Mouse (Mus musculus): ENCODE results near the gene Xxylt1. TPM values are rescaled to one million over a fixed set of nuclear protein-coding genes. Genes with fewer than 3 reads are reported as not detected.

The Xxylt1 gene
- total and polyA plus RNA-seq, 2 experiments from 2014 or later, result 21.0 to 32.8 TPM

DNA sequence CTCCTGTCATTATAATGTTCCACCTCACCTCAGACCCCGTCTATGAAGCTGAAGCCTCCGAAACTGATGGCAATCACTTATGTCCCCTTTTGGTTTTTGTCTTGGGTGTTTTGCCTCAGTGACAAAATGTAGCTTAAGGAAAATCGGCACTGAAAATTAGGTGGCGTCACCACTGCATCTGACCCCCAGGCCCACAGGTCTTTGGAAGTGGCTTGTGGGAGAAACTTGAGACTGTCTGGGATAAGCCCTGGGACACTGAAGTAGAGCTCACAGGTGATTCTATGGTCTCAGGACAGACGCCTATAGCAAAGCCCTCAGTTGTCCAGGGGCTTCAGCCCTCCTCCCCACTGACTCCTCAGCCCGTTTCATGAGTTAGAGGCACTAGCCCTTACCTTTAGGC is 9.5 kb downstream of the Xxylt1 start:
- H3K4me2 ChIP-seq (ENCODE audit: low read depth, low read length), result no peak overlapping the region
- DNase-seq (ENCODE audit: low spot score), result no peak

DNA sequence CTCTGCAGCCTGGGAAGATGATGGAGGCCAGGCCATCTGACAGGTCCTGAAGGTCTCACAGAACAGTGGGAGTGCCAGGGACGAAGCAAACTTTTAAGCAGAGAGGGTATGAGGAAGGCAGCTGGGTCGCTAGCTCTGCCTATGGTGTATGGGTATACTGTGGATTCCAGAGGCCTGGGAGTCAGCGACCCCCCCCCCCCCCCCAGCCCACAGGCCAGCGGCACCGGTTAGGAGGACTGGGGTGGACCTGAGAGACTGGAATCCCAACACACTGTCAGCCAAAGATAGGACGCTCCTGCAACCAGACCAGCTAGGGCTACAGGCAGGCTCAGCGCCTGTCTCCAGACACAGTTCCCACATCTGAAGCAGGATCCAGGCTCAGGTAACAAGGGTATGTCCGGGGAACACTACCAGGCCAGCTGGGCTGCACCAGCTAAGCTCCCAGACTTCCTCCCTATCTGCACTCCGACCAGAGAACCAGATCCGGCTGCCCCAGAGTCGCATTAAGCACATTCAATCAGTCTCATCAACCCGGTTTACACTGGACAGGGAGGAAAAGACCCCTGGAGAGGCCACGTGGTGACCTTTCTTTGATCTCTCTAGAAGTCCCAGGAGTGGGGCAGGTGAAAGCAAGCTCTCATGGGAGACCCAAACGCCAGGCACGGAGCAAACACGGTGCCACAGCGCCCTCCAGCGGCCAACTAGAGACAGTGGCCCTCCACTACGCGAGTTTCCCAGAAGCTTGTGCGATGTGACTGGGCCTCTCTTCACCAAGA is 10.7 kb downstream of the Xxylt1 start:
- Histone ChIP-seq H3K27ac (no peak overlapping the region), H3K27me3 (ENCODE audit: insufficient read depth, low read length) (no peaks in the 10 kb centered on the region), H3K4me3 (ENCODE audit: low read length) (no peak overlapping the region), H3K4me1 (ENCODE audit: insufficient read depth, low read length) (no peaks in the 10 kb centered on the region), H3K36me3 (ENCODE audit: insufficient read depth, low read length) (no peaks in the 10 kb centered on the region), H3K4me2 (ENCODE audit: low read depth, low read length) (peak overlapping the region; percentile 40), H3K9ac (replicated peaks; ENCODE audit: low read length) (no peak overlapping the region), H3K9me3 (ENCODE audit: low read length) (no peaks in the 10 kb centered on the region)
- ATAC-seq (peak; percentile 85), DNase-seq (ENCODE audit: low spot score) (peak; percentile 89)
- TF ChIP-seq CTCF (IDR thresholded peaks at IDR 0.05; ENCODE audit: low read depth), result peak; percentile 97
- WGBS, result 19% methylated on average over 21 of the region's 21 CpGs

More for the DNA sequence above, 9.5 kb downstream of the Xxylt1 start:
- Histone ChIP-seq H3K36me3 (ENCODE audit: insufficient read depth, low read length) (no peaks in the 10 kb centered on the region), H3K9me3 (ENCODE audit: low read length) (no peaks in the 10 kb centered on the region), H3K9ac (replicated peaks; ENCODE audit: low read length) (no peak overlapping the region), H3K4me3 (ENCODE audit: low read length) (no peak overlapping the region), H3K4me1 (ENCODE audit: insufficient read depth, low read length) (no peaks in the 10 kb centered on the region), H3K27ac (no peak overlapping the region), H3K27me3 (ENCODE audit: insufficient read depth, low read length) (no peaks in the 10 kb centered on the region)
- no peak for TF ChIP-seq CTCF (IDR thresholded peaks at IDR 0.05; ENCODE audit: low read depth)
- no peak for ATAC-seq
- WGBS, result 90% methylated on average over 6 of the region's 6 CpGs

DNA sequence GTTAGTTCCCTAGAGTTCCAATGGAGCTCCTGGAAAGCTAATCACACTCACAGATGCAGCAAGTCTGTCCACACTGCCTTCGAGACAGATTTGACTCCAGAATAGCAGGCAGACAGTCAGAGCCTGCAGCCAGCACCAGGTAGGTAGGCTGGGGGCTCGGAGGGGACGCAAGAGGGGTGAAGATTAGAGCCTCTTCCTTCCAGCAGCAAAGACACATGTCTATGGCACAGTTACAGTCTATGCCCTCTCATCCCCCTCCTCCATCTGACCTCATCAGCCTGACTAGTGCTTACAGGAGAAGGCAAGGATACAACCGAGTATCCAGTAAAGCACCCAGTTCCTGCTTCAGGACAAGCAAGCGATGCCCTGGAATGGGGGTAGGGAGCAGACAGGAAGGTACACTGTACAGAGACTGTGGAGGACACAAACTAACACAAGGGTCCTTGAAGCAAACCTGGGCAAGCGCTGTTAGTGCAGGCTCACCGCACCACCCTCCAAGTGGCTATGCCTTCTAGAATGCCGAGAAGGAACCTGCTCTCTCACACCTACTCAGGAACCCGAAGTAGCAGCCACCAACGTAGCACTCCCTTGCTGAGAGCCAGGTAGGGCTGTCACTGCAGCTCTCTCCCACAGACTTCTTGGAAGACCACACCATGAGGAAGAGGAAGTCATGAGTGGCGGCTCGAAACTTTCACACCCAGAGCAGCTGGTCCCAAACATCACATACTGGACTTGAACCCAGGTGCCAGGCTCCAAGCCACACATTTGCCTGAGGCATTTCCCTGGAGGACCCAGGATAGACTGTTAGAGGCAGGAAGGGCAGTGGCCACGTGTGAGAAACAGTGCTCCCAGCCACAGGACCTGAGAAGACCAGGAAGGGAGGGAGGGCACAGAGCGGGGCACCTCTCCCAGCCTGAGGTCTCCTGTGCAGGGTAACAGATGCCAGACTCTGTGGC is 11.7 kb downstream of the Xxylt1 start:
- Histone ChIP-seq H3K9me3 (ENCODE audit: low read length) (no peaks in the 10 kb centered on the region), H3K36me3 (ENCODE audit: insufficient read depth, low read length) (no peaks in the 10 kb centered on the region), H3K4me3 (ENCODE audit: low read length) (no peak overlapping the region), H3K4me2 (ENCODE audit: low read depth, low read length) (no peak overlapping the region), H3K9ac (replicated peaks; ENCODE audit: low read length) (no peak overlapping the region), H3K27me3 (ENCODE audit: insufficient read depth, low read length) (no peaks in the 10 kb centered on the region), H3K27ac (no peak overlapping the region), H3K4me1 (ENCODE audit: insufficient read depth, low read length) (no peaks in the 10 kb centered on the region)
- ATAC-seq (no peak), DNase-seq (ENCODE audit: low spot score) (no peak)
- WGBS, result 86% methylated on average over 14 of the region's 14 CpGs
- no peak for TF ChIP-seq CTCF (IDR thresholded peaks at IDR 0.05; ENCODE audit: low read depth)

DNA sequence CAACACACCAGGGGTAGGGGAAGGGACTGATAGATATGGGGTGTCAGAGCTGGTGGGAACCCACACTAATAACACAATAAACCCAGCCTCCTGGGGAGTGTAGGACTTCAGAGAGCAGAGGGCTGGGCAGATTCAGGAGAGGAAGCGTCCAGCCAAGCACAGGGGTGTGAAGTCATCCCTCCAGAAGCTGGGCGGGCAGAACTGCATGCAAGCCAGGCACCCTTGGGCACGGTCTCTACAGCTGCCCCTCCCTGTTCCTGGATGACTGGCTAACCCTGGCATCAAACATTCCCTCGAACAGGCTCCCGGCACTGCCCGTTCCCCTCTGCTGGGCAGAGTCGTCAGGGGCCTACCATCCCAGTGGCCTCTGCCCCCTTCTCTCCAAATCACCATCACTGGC is 13.0 kb downstream of the Xxylt1 start:
- ATAC-seq (no peak), DNase-seq (ENCODE audit: low spot score) (no peak)
- WGBS, result 82% methylated on average over 7 of the region's 7 CpGs
- TF ChIP-seq CTCF (IDR thresholded peaks at IDR 0.05; ENCODE audit: low read depth), result no peak
- Histone ChIP-seq H3K4me3 (ENCODE audit: low read length) (no peak overlapping the region), H3K4me1 (ENCODE audit: insufficient read depth, low read length) (no peaks in the 10 kb centered on the region), H3K4me2 (ENCODE audit: low read depth, low read length) (no peak overlapping the region), H3K9me3 (ENCODE audit: low read length) (no peaks in the 10 kb centered on the region), H3K36me3 (ENCODE audit: insufficient read depth, low read length) (no peaks in the 10 kb centered on the region), H3K27ac (no peak overlapping the region), H3K27me3 (ENCODE audit: insufficient read depth, low read length) (no peaks in the 10 kb centered on the region), H3K9ac (replicated peaks; ENCODE audit: low read length) (no peak overlapping the region)

DNA sequence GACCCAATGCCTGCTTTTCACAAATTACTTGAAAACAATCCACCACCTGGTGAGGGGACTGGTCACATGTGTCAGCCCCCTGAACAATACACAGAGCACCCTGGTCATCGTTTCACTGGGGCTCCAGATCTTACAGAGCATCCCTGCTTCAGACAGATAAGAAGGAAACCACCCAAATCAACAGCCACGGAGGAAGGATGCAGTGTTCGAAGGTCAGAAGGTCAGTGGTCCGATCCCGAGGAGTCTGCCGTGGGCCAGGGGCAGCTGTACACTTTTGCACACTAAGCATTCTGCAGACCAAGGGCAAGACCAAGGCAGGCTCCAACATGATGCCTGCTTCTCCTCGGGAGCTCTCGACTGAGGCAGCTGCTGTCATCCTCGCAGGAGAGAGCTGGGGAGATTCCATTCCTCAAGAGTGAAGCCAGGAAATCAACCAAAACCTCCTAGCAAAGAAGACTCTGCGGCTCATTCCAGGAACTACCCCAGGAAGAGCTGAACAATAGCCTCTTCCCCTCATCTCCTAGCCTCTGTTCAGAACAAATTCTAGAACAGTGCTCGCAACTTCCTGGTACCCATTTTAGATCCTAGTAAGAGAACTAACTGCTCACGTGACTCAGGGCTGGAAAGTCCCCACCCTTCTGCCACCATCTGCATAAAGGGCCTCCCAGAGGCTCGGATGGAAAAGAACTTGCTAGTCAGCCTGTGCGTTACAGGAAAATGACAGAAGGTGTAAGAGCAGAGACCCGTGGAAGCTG is 14.7 kb downstream of the Xxylt1 start:
- no peaks in the 10 kb centered on the region for H3K4me1 ChIP-seq (ENCODE audit: insufficient read depth, low read length)
- 59% methylated on average over 15 of the region's 15 CpGs for WGBS
- H3K27me3 ChIP-seq (ENCODE audit: insufficient read depth, low read length), result no peaks in the 10 kb centered on the region
- H3K9me3 ChIP-seq (ENCODE audit: low read length), result no peaks in the 10 kb centered on the region
- no peak overlapping the region for H3K4me2 ChIP-seq (ENCODE audit: low read depth, low read length)
- H3K27ac ChIP-seq, result 0 out of 2 replicates have a peak overlapping the region, but pooled peaks have one; percentile 15
- no peaks in the 10 kb centered on the region for H3K36me3 ChIP-seq (ENCODE audit: insufficient read depth, low read length)
- no peak for TF ChIP-seq CTCF (IDR thresholded peaks at IDR 0.05; ENCODE audit: low read depth)
- H3K9ac ChIP-seq (replicated peaks; ENCODE audit: low read length), result no peak overlapping the region
- peak; percentile 7 for DNase-seq (ENCODE audit: low spot score)
- no peak for ATAC-seq
- H3K4me3 ChIP-seq (ENCODE audit: low read length), result no peak overlapping the region

DNA sequence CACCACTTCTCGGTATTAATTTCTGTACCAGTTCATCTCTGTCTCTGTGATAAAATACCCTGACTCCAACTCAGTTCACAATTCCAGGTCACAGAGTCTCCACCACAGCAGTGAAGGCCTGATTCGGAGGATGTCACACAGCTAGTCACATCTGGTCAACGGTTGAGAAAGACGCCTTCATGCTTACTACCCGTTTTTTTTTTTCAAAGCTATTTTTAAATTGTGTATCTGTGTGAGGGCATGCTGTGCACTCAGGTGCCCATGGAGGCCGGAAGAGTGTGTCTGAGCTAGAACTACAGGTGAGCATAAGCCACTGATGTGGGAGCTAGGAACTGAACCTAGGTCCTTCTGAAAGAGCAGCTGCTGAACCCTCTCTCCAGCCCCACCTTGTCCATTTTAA is 16.4 kb downstream of the Xxylt1 start:
- Histone ChIP-seq H3K4me2 (ENCODE audit: low read depth, low read length) (no peak overlapping the region), H3K9ac (replicated peaks; ENCODE audit: low read length) (no peak overlapping the region), H3K27ac (no peak overlapping the region), H3K36me3 (ENCODE audit: insufficient read depth, low read length) (no peaks in the 10 kb centered on the region), H3K9me3 (ENCODE audit: low read length) (no peaks in the 10 kb centered on the region), H3K4me3 (ENCODE audit: low read length) (no peak overlapping the region), H3K27me3 (ENCODE audit: insufficient read depth, low read length) (no peaks in the 10 kb centered on the region), H3K4me1 (ENCODE audit: insufficient read depth, low read length) (no peaks in the 10 kb centered on the region)
- TF ChIP-seq CTCF (IDR thresholded peaks at IDR 0.05; ENCODE audit: low read depth), result no peak
- DNase-seq (ENCODE audit: low spot score) (no peak), ATAC-seq (no peak)
- WGBS, result 96% methylated on average over 6 of the region's 6 CpGs
